Comparison of ENCODE assay signal across 10 mouse cellular contexts in genomic region chr9:105774878-105775277, GRCm38 (mm10). TPM values are rescaled to one million over a fixed set of nuclear protein-coding genes. Genes with fewer than 3 reads are reported as not detected.
DNase-seq lines count a peak whose midpoint lies in the region; ATAC-seq and TF ChIP-seq lines count a peak whose summit lies in the region.
"Had no signal": no experiment of that assay in that cellular context is flagged by ENCODE, and none has a peak within 500 bp of the region (broad histone marks: within the 10 kb centered on the region; RNA-seq: fewer than 3 reads in every experiment).

No protein-coding gene starts in this region.

- no peak overlapping the region for H3K4me2 ChIP-seq in limb, embryonic 14.5 days (replicated peaks; ENCODE audit: low read depth, low read length, severe bottlenecking)
- H3K4me2 ChIP-seq: neural tube, embryonic 13.5 days had no signal

- H3K27ac ChIP-seq in limb, embryonic 14.5 days (replicated peaks; ENCODE audit: low read depth, low read length) = no peak overlapping the region
- no peak overlapping the region for H3K27ac ChIP-seq in limb, embryonic 10.5 days

- no peaks in the 10 kb centered on the region for H3K9me3 ChIP-seq in limb, embryonic 14.5 days (ENCODE audit: control insufficient read depth, low read length)
- H3K9me3 ChIP-seq in limb, embryonic 10.5 days (replicated peaks) = no peaks in the 10 kb centered on the region
- H3K9me3 ChIP-seq: neural tube, embryonic 13.5 days had no signal

- no peaks in the 10 kb centered on the region for H3K36me3 ChIP-seq in limb, embryonic 14.5 days (ENCODE audit: control insufficient read depth, insufficient read depth, low read length)
- no peaks in the 10 kb centered on the region for H3K36me3 ChIP-seq in limb, embryonic 10.5 days
- H3K36me3 ChIP-seq: neural tube, embryonic 13.5 days had no signal

- H3K9ac ChIP-seq in limb, embryonic 14.5 days (ENCODE audit: low read depth, low read length, severe bottlenecking) = no peak overlapping the region
- H3K9ac ChIP-seq: neural tube, embryonic 13.5 days had no signal

- no peak for DNase-seq in limb, embryonic 14.5 days (ENCODE audit: low spot score)
- no peak for DNase-seq in limb, embryonic 10.5 days (ENCODE audit: low spot score)
- peak; percentile 16 for DNase-seq in fibroblast of lung, adult 2 months (ENCODE audit: low read depth)
- peak; percentile 20 for DNase-seq in gastrocnemius, postnatal 25 days
- peak; percentile 38 for DNase-seq in kidney, adult 9 months
- DNase-seq in testis, postnatal 14 days (ENCODE audit: low spot score) = no peak
- no peak for DNase-seq in spleen, postnatal 4 days (ENCODE audit: low spot score in 2 of 2)
- DNase-seq: spleen, adult 18-20 months had no signal

- peak; percentile 49; the same call in 1 of the 2 replicates for ATAC-seq in limb, embryonic 14.5 days (ENCODE audit: low FRiP score, low read depth)

- no peak overlapping the region for H3K4me3 ChIP-seq in limb, embryonic 14.5 days (replicated peaks; ENCODE audit: low read length)
- no peak overlapping the region for H3K4me3 ChIP-seq in limb, embryonic 10.5 days
- H3K4me3 ChIP-seq: neural tube, embryonic 13.5 days had no signal

- no peaks in the 10 kb centered on the region for H3K4me1 ChIP-seq in limb, embryonic 14.5 days (ENCODE audit: control insufficient read depth, insufficient read depth, low read length)
- peaks cover 6% of the 10 kb centered on the region; the same call in 1 of the 2 replicates for H3K4me1 ChIP-seq in limb, embryonic 10.5 days

- WGBS in limb, embryonic 14.5 days = 65% methylated on average over 7 of the region's 7 CpGs
- 92% methylated on average over 7 of the region's 7 CpGs for WGBS in limb, embryonic 10.5 days

- no peaks in the 10 kb centered on the region for H3K27me3 ChIP-seq in limb, embryonic 14.5 days (ENCODE audit: control insufficient read depth, insufficient read depth, low read length)
- no peaks in the 10 kb centered on the region for H3K27me3 ChIP-seq in limb, embryonic 10.5 days (ENCODE audit: low read depth, poor library complexity, severe bottlenecking)
- H3K27me3 ChIP-seq: neural tube, embryonic 13.5 days had no signal

- TF ChIP-seq POLR2A in limb, embryonic 14.5 days (IDR thresholded peaks at IDR 0.05; ENCODE audit: borderline replicate concordance, extremely low read depth, insufficient read depth, insufficient read length) = no peak

RNA-seq across cellular contexts. Expression of gene Col6a6, which starts 53.1 kb away (rescaled TPM):
- 9.4 and 11.5 TPM in 2 replicates for polyA plus RNA-seq in limb, embryonic 14.5 days (2012; rRNA removed)
- 7.0 and 7.2 TPM in 2 replicates for polyA plus RNA-seq in limb, embryonic 14.5 days (2014; fragmentation: Nextera tagmentation; extraction: Ambion mirVana)
- polyA plus RNA-seq in limb, embryonic 10.5 days (2016; fragmentation: Nextera tagmentation; extraction: Ambion mirVana) = 0.05 and 0.06 TPM in 2 replicates
- 1 to 10 TPM; 4.4 to 4.7 TPM for total RNA-seq in gastrocnemius, postnatal 25 days (2021)
- total RNA-seq: megakaryocyte, adult 5-6 weeks had no signal

Comparison
In these comparisons a context has a peak if more than half of its experiments do, and no peak if none do; other contexts are left out.
1. DNase-seq: peak in fibroblast of lung, adult 2 months (single experiment), gastrocnemius, postnatal 25 days (single experiment) and kidney, adult 9 months (single experiment); none in limb, embryonic 14.5 days (single experiment), limb, embryonic 10.5 days (single experiment), testis, postnatal 14 days (single experiment) and spleen, postnatal 4 days (0 of 2).